Mouse (Mus musculus) cerebellum, postnatal 25 days (tissue): ENCODE measurements around the gene Vma21-ps.
"Not testable (repeated sequence)": the region's sequence is repeated elsewhere in the genome, so short reads cannot be mapped to it uniquely, and the experiment has no call there.

Experiments
- DNase-seq, 2 experiments: peaks; one replicate each; pipeline ENCODE4 v3.0.0; 2021; ENCODE audit warnings: mixed read lengths in 2 of 2

Vma21-ps gene

DNA sequence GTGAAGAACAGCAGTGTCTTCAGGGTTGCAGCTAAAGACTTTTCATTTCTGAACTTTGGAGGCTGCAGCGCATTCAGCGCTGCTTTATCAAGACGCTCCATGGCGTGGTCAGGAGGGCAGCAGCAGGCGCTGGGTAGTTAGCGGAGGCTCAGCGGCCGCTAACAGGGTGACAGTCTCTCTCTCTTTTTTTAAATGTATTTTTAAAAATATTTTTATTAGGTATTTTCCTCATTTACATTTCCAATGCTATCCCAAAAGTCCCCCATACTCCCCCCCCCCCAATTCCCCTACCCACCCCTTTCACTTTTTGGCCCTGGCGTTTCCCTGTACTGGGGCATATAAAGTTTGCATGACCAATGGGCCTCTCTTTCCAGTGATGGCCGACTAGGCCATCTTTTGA, at the start of gene Vma21-ps:
Vma21-ps (minus strand) TSS at position 101 of the 400 bp plus-strand sequence.
- not testable (repeated sequence) for DNase-seq

DNA sequence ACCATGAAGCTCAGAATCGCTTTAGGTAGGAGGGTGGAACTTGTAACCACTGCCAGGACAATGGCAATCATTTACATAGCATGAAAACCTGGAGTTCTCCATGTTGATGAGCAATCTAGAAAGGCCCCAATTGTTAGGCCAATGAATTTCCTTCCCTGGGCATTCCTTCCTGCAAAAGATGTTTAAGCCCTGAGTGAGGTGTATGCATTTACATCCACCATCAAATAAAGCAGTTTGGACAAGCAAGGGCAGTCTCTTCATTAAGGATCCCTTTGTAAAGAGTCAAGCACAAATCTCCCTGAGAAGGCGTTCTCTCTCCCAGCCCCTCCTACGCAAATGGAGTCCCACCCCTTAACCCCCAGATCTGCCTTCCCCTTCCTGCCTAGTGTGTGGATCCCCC, 46.0 kb upstream of the Vma21-ps start:
- DNase-seq: no peak

DNA sequence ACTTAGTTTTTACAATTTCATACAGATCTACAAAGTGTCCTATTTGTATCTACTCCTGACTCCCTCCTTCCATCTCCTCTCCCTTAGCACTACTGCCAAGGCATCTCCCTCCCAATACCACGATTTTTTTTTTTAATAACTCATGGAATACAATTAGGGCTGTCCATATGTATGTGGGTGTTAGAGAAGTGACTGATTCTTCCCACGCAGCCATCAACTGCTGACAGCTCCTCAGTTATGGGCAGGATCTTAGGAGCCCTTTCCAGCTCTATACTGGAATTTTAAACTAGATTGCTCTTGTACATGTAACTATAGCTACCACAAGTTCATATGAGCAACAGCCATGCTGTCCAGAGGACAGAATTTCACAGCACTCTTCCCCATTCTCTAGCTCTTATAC, 33.6 kb upstream of the Vma21-ps start:
- no peak for DNase-seq

DNA sequence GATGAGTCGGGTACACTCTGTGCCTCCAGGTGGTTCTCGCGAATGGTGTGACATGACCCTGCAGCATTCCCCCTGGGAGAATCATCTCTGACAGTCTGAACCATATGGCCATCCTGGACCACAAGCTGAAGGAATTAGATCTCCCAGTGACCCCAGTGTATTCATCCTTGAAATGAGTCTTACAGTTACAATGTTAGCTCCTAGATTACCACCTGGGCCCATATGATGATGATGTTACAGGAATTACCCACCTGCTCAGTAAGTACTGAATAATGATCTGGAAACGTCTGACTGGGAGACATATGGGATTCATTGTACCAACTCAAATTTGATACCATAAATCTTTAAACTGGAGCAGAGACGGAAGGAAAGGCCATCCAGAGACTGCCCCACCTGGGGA, 29.4 kb upstream of the Vma21-ps start:
- no peak for DNase-seq

DNA sequence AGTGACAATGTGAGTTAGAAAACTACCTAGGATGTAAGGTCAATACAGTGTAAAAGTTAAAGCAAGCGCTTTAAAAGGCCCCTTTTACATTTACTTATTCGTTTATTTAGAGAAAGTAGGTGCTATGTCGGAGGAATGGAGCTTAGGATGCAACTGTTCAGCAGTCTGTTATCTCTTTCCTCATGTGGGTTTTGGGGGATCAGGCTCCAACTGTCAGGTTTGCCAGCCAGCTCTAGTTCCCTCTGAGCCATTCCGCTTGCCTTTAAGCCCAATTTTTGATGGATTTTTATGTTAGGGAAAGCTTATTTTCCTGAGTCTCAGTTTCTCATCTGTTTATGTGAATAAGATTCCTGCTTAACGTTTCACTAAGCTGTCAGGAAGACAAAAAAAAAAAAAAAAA, 22.3 kb upstream of the Vma21-ps start:
- DNase-seq: no peak

DNA sequence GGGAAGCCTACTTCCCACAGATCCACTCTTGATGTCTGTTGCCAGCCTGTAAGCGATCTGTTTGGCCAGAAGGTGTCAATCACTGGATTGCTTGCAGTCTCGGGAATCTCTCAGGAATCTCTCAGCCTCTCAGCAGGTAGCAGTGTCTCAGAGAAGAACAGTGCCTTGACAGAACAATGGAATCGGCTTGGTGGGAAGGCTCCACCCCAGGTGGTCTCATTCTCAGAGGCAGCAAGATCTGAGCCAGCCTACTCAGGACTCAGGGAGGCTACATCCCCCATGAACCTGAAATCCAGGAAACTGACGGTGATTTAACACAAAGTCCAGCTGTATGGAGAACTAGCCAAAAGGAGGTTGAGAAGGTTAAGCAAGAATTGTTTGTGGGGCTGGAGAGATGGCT, 20.5 kb upstream of the Vma21-ps start:
- DNase-seq: no peak

- DNase-seq: no peak
These were observed 9.6 kb downstream of the Vma21-ps start for GRCm38 (mm10) chr4:52487486-52487885.

DNA sequence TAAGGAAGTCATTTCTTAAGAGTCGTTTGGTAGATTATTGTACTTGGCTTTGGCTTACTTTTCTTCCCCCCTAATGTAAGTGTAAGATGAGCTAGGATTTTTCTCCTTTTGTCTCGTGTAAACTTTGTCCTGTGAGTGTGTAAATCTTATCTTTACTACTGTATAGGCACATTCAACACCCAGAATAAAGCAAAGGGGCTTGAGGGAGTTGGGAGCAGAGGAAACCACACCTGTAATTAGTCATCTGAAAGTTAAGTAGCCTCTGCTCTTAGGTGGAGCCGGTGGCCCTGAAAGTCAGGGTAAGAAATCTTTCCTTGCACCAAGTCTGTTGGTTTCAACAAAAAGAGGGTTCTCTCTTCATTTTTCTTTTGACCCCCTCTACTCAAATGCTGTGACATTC, 23.6 kb downstream of the Vma21-ps start:
- no peak for DNase-seq

DNA sequence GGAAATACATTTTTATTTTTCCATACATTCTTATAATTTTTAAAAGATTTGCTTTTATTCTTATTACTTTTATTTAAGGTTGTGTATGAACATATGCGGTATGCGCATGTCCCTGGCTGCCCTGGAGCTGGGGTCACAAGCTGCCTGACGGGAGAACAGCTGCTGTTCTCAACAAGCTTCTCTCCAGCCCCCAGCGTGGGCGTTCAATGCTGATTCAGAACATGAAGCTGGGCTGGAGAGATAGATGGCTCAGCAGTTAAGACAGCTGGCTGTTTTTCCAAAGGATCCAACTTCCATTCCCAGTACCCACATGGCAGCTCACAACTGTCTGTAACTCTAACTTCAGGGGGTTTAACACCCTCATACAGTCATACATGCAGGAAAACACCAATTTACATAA, 35.7 kb downstream of the Vma21-ps start:
- no peak for DNase-seq

DNA sequence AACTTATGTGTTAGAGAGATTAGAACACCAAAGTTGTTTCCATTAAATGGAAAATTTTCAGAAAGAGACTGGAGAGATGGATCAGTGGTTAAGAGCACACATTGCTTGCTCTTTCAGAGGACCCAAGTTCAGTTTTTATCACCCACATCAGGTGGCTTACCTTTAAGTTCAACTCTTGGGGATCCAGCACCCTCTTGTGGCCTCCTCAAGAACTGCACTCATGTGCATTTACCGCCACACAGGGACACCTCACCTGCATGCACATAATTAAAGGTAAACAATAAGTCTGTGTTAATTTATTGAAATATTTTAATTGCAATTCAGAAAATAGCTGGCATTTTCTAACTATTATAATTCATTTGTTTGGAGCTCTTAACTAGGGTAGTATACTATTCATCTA, 37.3 kb downstream of the Vma21-ps start:
- no peak for DNase-seq
